Mouse (Mus musculus) layer of hippocampus, adult 9-11 months (tissue): ENCODE measurements at regions not wholly inside any gene's neighbourhood (a gene's known extent, or its start where the extent isn't known, plus 50 kb on each side); places are given as distances from the start of the nearest gene placed in this dataset.

Source experiments
- DNase-seq: peaks from one replicate; pipeline ENCODE4 v3.0.0; 2022

GRCm38 (mm10) chr12:110332616-110333154 lies 53.8 kb downstream of the Dio3 start:
- no peak for DNase-seq

GRCm38 (mm10) chr12:110334609-110335008 lies 55.7 kb downstream of the Dio3 start:
- DNase-seq: no peak

DNA sequence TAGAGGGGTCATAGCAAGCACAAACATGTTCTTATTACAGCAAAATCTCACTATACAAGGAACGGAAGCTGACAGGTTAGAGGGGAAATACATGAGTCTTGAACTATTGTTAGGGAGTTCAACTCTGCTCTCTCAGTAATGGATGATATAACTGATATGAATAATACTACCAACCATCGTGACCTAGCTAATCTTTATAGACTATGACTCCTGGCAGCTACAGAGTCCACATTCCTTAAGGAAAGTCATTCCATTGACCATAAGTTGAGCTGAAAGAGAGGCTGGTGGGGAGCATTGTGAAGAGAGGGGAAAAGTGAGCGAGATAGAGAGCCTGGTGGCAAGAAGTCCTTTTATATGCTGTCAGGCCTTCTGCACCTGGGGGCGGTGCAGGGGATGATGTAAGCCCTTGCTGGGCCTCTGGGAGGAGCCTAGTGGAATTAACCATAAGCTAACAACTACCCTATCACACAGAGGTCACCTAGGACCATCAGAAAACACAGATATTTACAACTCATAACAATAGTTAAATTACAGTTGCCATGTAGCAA lies 65.5 kb downstream of the Dio3 start:
- no peak for DNase-seq

GRCm38 (mm10) chr12:110349621-110350020 lies 70.8 kb downstream of the Dio3 start:
- DNase-seq: no peak

GRCm38 (mm10) chr12:110355851-110356250 lies 77.0 kb downstream of the Dio3 start:
- DNase-seq: no peak

- DNase-seq: no peak
Measured at GRCm38 (mm10) chr12:110367102-110367501, 79.8 kb upstream of the Ppp2r5c start.

GRCm38 (mm10) chr12:110367822-110368221 lies 79.1 kb upstream of the Ppp2r5c start:
- no peak for DNase-seq

GRCm38 (mm10) chr12:110371886-110372690 lies 74.8 kb upstream of the Ppp2r5c start:
- DNase-seq: no peak

- no peak for DNase-seq
Measured at GRCm38 (mm10) chr12:110372986-110373385, 73.9 kb upstream of the Ppp2r5c start.

GRCm38 (mm10) chr12:110373408-110374065 lies 73.4 kb upstream of the Ppp2r5c start:
- DNase-seq: peak; percentile 76

- no peak for DNase-seq
Measured at GRCm38 (mm10) chr12:110375139-110375538, 71.8 kb upstream of the Ppp2r5c start.

DNA sequence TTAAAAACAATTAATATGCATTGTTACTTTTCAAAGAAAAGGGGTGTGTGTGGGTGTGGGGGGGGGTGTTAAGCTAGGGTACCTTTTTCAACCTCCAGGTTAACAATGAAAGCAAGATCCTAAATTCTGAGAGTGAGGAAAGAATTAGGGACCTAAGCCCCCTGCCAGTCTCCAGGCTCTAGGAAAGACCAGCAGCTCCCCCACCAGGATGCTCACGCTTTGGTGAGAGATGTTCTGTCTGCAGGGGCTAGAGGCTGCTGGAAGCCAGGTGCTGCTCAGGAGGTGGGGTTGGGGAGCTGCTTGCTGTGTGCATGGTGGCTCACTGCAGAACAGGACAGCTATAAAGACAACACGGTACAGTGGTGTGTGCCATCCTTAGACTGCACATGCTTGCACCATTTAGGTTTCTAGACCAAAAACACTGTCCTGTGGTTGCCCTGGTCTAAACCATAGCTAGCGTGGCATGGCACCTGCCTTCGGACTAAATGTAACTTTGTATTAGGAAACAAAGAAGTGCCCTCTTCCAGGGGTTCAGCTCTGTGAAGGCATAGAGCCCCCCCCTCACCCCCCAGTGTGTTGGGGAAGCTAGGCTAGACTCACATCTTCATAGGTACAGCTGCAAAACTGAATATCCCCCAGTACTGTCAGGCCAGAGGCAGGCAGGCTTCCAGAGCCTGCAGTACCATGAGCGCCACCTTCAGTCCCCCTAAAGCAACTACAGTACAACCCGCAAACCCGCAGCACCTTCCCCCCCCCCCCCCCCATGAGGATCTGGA lies 70.7 kb upstream of the Ppp2r5c start:
- DNase-seq: no peak

DNA sequence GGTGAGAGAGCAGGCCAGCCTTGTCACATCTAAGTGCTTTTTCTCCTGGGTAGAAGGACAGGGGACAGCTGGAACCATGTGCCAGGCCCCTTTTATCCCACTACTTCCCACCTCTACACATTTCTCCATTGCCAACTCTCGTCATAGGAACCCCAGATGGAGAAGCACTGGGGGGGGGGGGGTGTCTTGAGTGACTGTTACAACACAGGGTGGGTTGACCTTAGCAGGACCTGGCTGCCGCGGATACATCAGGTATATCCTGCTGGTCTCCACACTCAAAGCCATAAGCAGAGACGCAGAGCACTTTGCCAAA lies 70.1 kb upstream of the Ppp2r5c start:
- no peak for DNase-seq

DNA sequence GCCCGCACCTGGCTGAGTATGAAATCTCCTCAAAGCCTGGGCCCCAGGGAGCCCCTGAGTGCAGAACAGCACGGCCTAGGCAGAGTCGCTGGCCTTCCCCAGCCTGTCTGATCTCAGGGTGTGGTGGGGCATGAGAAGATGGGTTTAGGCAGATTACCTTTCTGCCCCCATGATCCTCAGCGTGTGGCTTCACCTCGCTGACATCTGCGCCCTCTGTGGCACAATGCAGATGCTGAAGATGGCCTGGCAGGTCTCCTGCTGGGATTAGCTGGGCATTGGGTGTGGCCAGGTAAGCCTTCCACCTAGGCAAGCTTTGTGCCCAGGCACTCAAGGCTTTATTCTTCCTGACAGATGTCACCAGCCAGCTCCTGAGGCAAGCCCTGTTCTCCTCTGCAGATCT lies 69.6 kb upstream of the Ppp2r5c start:
- no peak for DNase-seq

- no peak for DNase-seq
Measured at GRCm38 (mm10) chr12:110377734-110378133, 69.2 kb upstream of the Ppp2r5c start.

DNA sequence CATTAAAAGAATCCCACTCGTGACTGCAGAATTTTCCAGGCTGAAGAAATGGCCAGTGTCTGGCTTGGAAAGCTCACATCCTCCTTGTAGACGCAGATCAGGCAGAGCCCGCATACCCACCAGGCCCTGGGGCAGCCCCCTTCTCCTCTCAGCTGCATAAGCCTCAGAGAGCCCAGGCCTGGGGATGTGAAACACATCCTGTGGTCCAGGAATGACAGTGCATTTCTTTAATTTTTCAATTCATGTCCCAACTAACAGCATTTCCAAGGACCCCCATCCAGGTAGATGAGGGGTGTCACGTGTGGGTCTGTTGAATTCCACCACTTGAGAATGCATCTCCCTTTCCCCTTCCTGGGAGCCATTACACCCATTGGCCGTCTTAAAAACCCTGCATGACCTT lies 68.6 kb upstream of the Ppp2r5c start:
- DNase-seq: no peak

DNA sequence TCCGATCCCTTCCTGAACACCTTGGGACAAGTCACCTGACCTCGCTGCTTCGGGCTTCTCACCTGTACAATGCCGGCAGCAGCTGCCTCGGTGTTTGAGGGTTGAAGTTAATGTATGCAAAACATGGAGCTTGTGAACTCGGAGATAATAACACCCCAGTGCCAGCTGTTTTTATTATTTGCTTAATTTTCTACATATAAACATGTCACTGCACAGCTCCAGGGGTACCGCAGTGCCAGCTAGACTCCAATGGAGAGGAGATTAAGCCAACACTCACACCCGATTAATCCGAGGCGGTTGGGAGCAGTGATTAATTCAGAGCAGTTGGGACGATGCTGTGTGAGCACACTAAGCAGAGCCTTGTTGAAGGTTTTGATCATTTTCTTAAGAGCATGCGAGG lies 67.2 kb upstream of the Ppp2r5c start:
- no peak for DNase-seq

DNA sequence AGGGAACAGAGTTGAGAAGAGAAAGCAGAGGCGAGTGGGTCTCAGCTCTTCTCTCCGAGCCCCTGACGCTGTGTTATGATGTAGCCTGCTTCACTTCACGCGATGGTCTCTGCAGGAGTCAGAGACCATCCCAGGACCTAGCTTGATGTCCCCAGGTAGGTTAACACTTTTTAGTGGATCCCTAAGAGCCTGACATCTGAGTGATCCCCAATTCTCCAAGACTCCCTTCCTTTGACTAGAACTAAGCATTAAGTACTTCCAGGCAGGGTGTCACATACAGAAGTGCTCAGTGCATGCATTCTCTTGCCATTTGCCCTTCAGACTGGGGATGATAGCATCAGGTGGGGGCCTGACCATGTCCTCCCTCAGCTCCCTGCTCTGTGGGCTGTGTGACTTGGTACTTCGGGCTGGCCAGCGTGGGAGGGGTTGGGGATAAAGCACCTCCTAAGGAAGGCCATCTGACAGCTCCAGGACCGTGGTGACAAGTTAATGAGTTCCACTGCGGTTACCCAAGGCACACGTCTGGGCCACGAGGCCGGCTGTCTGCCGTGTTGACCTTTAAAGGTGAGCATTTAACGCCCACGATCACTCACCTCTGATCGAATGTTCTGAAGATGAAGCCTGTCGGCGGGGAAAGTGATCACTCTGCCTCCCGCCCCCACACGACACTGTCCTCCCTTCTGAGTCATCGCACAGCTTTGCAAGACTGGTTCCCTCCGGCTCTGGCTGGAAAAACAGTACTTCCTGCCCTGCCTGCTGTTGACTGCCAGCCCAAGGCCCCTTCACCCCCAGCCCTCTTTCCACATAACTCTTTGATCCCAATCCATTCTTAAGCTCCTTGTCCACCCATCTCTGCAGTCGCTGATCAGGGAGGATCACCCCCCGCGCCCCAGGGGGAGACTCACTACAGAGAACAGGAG lies 65.8 kb upstream of the Ppp2r5c start:
- DNase-seq: no peak

- no peak for DNase-seq
Measured at GRCm38 (mm10) chr12:110385031-110385430, 61.9 kb upstream of the Ppp2r5c start.

DNA sequence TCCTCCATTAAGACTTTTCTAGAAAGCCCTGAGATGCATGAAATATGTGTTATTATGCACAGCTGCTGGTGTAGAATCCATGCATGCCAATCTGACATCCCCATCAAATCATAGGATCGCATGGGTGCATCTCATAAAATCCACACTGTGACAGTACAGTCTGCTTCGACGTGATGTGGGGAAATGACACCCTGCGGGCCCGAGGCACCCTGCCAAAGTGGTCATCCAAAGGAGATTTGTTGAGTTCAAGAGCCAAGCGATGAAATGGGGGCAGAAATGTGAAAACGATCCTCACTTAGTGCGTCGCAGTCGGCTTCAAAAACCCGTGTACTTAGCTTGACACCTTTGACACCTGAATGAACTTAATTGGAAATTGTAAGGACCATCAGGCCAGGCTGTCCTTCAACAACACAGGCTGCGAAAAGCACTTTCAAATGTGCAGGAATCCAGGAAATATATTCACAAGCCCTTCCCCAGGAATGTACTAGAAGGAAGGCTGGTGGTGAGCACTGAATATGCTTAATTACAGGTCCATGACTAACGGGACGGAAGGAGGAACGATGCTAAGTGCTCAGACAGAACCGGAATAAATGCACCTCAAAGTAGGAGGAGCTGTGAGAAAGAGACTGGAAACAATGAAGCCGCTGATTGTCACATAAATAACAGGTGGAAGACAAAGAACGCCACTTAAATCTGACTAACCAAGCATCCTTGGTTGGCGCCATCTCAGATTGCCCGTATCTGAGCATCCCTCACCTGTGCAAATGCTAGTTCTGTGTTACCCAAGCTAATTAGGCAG lies 60.9 kb upstream of the Ppp2r5c start:
- no peak for DNase-seq

- no peak for DNase-seq
Measured at GRCm38 (mm10) chr12:110387056-110387455, 59.9 kb upstream of the Ppp2r5c start.
